Mouse (Mus musculus): ENCODE measurements around the gene Tekt2. TPM values are rescaled to one million over a fixed set of nuclear protein-coding genes. Genes with fewer than 3 reads are reported as not detected.

The Tekt2 gene
- polyA plus RNA-seq, 1 experiment: 6.7 TPM

DNA sequence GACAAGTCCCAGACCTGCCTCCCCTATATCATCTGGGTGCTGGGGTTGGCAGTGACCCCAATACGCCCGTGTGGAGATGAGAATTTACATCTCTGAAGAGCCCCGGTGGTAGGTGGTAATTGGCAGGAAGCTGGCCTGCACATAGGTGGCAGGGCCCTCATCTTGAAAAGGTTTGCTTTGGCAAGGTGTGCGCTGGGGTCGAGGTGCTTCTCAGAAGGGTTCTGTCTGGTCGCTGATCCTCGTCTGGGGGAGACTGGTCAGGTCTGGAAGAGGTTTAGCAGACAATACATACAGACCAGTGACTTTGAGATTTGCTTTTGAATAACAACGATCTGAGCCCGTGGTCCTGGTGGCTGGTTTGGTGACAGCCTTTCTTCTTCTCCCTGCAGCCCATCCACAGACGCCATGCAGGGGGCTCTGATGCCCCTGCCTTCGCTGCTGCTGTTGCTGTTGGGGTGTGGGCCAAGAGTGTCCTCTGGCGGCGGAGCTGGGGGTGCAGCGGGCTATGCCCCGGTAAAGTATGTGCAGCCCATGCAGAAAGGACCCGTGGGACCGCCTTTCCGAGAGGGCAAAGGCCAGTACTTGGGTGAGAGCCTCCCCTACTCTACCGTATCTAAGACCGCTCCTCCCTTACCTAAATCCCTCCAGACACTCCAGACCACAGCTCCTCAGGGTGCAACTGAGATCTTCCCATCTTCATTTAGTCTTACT is 16.1 kb downstream of the Tekt2 start:
- no peak for DNase-seq (ENCODE audit: extremely low spot score in 1 of 2, low spot score in 1 of 2)

- DNase-seq (ENCODE audit: extremely low spot score in 1 of 2, low spot score in 1 of 2): no peak
These were observed 18.7 kb downstream of the Tekt2 start for GRCm38 (mm10) chr4:126306827-126307226.

DNA sequence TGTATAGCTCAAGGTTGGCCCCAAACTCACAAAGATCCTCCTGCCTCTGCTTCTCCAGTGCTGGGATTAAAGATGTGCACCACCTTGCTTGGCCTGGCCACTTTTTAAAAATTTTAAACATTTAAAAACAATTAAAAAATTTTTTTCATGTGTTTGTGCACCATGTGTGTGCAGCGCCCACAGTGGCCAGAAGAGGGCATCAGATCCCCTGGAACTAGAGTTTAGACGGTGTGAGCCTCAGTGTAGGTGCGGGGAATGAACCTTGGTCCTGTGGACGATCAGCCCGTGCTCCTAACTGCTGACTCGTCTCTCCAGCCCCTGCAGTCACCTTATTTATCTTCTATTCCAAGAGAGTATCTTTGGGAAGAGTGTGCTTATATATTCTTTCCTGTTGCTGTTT is 19.4 kb downstream of the Tekt2 start:
- DNase-seq (ENCODE audit: extremely low spot score in 1 of 2, low spot score in 1 of 2): no peak

- no peak for DNase-seq (ENCODE audit: extremely low spot score in 1 of 2, low spot score in 1 of 2)
These were observed 20.1 kb downstream of the Tekt2 start for GRCm38 (mm10) chr4:126305428-126305827.

- DNase-seq (ENCODE audit: extremely low spot score in 1 of 2, low spot score in 1 of 2): no peak
These were observed 21.6 kb downstream of the Tekt2 start for GRCm38 (mm10) chr4:126303877-126304276.

GRCm38 (mm10) chr4:126301584-126302309 is 23.7 kb downstream of the Tekt2 start:
- no peak for DNase-seq (ENCODE audit: extremely low spot score in 1 of 2, low spot score in 1 of 2)

GRCm38 (mm10) chr4:126300916-126301583 is 24.4 kb downstream of the Tekt2 start:
- DNase-seq (ENCODE audit: extremely low spot score in 1 of 2, low spot score in 1 of 2): no peak

GRCm38 (mm10) chr4:126296617-126297101 is 28.8 kb downstream of the Tekt2 start:
- DNase-seq (ENCODE audit: extremely low spot score in 1 of 2, low spot score in 1 of 2): peak in 1 of 2 experiments; percentile 37

DNA sequence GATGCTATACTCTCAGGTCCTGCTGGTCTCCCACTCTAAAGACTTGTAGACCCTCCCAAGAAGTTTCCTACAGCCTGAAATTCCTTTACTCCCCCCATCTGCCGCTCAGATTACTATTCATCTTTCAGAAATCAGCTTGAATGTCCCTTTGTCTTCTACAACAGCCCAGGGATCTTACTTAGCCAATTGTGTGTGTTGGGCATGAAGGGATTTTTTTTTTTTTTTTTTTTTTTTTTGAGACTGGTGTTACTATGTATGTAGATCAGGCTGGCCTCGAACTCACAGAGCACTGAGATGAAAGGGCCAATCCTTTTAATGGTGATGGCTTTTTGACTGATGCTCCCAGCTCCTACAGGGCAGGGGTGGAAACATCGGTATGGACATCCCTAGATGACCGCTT is 29.6 kb downstream of the Tekt2 start:
- DNase-seq (ENCODE audit: extremely low spot score in 1 of 2, low spot score in 1 of 2): no peak

- DNase-seq (ENCODE audit: extremely low spot score in 1 of 2, low spot score in 1 of 2): no peak
These were observed 30.3 kb downstream of the Tekt2 start for GRCm38 (mm10) chr4:126295152-126295551.

DNA sequence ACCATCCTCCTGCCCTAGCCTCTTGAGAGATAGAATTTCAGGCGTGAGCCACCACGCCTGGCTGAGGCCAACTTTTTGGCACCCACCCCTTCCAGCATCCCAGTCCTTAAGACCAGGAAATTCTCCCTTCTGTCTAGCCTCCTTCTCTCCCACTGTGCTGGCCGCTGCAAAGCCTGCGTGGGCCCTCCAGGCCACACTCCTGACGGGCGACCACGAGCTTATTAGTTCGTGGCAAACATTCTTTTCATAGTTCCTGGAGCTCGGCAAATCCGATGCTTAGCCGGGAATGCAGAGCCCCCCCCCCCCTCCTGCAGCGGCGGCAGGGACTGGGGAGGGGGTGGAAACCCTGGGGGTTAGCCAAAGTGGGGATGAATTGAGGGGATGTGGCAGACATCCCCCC is 34.3 kb downstream of the Tekt2 start:
- DNase-seq (ENCODE audit: extremely low spot score in 1 of 2, low spot score in 1 of 2): no peak

DNA sequence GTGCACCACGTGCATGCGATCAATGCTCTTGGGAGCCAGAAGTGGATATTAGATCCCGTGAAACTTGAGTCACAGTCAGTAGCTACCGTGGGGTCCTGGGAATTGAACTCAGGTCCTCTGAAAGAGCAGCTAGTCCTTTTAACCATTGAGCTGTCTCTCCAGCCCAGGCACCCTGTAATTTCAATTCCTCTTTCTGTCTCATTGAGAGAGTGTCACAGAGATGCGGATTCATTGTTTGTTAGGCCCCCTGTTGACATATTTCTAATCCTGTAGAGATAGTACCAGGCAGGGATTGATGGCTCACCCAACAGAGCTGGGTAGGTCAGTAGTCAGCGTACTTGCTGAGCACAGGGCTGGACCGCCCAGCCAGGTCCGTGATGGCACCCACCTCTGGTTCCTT is 35.2 kb downstream of the Tekt2 start:
- no peak for DNase-seq (ENCODE audit: extremely low spot score in 1 of 2, low spot score in 1 of 2)

- no peak for DNase-seq (ENCODE audit: extremely low spot score in 1 of 2, low spot score in 1 of 2)
These were observed 37.3 kb downstream of the Tekt2 start for GRCm38 (mm10) chr4:126288085-126288666.

- DNase-seq (ENCODE audit: extremely low spot score in 1 of 2, low spot score in 1 of 2): no peak
These were observed 38.0 kb downstream of the Tekt2 start for GRCm38 (mm10) chr4:126287302-126287995.

DNA sequence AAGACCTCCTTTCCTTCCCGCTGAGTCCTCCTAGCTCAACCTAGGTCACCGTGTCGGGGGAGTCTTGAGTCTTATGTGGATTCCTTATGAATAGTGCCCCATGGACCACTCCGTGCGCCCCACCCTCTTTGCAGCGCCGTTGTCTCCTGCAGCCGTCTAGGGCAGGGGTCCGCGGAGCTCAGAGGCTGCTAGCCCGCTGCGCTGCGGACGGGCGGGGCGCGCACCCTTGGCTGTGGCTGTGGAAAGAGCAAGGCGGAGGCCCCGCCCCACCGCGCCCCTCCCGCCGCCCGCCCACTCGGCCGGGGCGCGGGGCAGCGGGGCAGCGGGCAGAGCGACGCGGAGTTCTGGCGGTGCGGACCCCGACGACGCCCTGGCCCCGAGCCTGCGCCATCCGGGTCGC is 39.0 kb downstream of the Tekt2 start, which contains the start of gene Col8a2:
Col8a2 (plus strand) TSS at position 302 of the 400 bp plus-strand sequence.
- DNase-seq (ENCODE audit: extremely low spot score in 1 of 2, low spot score in 1 of 2): no peak

- no peak for DNase-seq (ENCODE audit: extremely low spot score in 1 of 2, low spot score in 1 of 2)
These were observed 41.9 kb downstream of the Tekt2 start for GRCm38 (mm10) chr4:126283582-126283981.

GRCm38 (mm10) chr4:126281706-126282105 is 43.8 kb downstream of the Tekt2 start:
- DNase-seq (ENCODE audit: extremely low spot score in 1 of 2, low spot score in 1 of 2): no peak

GRCm38 (mm10) chr4:126278961-126279360 is 46.5 kb downstream of the Tekt2 start:
- no peak for DNase-seq (ENCODE audit: extremely low spot score in 1 of 2, low spot score in 1 of 2)

DNA sequence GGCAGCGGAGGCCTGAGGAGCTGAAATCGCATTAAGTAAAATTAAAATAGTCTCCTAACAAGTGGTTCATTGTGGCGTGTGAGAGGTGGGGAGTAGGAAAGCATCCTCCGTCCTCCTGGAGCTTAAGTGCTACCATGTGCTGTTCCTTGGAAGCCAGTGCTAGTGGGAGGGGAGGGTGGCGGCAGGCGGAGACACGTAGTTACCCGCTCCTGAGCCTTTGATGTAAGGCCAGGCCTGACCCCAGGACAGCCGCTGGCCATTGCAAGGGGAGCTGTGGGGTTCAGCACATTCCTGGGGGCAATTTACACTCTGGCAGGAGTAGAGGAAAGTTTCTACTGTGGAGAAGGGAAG is 46.9 kb downstream of the Tekt2 start:
- no peak for DNase-seq (ENCODE audit: extremely low spot score in 1 of 2, low spot score in 1 of 2)

DNA sequence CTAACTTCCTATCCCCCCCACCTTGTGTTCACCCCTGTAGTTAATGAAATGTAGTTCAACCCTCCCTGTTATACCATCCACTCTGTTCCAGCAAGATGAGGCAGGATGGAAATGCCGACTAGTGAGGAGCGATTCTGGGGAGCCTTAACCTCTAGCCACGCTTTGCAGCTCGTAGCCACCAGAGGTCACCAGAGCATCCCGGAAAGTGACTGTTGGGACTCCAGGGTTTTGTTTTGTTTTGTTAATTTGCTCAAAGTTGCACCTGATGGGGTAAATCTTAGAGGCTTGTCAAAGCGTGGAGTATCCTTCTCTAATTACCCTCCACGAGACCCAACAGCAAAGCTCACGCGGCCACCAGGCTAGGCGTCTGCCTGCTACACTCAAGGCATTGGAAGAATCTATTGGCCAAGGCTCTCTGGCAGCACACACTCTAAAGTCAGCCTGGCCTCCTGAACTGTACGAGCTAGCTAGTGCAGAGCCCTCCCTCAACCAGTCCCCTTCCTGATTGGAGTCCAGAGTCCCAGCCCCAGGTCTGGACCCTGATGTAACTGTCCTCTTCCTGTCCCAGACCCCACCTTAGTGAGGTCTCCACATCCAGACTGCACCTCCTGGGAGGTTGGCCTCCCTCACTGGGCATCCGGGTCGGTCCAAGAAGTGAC is 47.5 kb downstream of the Tekt2 start:
- no peak for DNase-seq (ENCODE audit: extremely low spot score in 1 of 2, low spot score in 1 of 2)
